Mouse (Mus musculus): ENCODE results near the gene 4930442H23Rik. TPM values are rescaled to one million over a fixed set of nuclear protein-coding genes. Genes with fewer than 3 reads are reported as not detected.

4930442H23Rik gene
- polyA plus RNA-seq, 1 experiment = not detected

- Histone ChIP-seq H3K4me1 (ENCODE audit: control insufficient read depth, insufficient read depth, low read length) (peaks cover 9% of the 10 kb centered on the region; the same call in 1 of the 2 replicates), H3K4me3 (ENCODE audit: insufficient read depth, low read length) (no peak overlapping the region), H3K27ac (ENCODE audit: insufficient read depth, low read depth, low read length) (no peak overlapping the region)
- no peak for TF ChIP-seq POLR2A (IDR thresholded peaks at IDR 0.05; ENCODE audit: borderline replicate concordance, low read depth, low read length)
- no peak for TF ChIP-seq CTCF (IDR thresholded peaks at IDR 0.05; ENCODE audit: low read depth, low read length)
These were observed 32.4 kb downstream of the 4930442H23Rik start for GRCm38 (mm10) chr10:81151261-81151660.

- TF ChIP-seq CTCF (IDR thresholded peaks at IDR 0.05; ENCODE audit: low read depth, low read length) (no peak), POLR2A (IDR thresholded peaks at IDR 0.05; ENCODE audit: borderline replicate concordance, low read depth, low read length) (no peak)
These were observed 37.4 kb downstream of the 4930442H23Rik start for GRCm38 (mm10) chr10:81146296-81146695.

GRCm38 (mm10) chr10:81145778-81146177 lies 37.9 kb downstream of the 4930442H23Rik start:
- Histone ChIP-seq H3K4me1 (ENCODE audit: control insufficient read depth, insufficient read depth, low read length) (peaks cover 33% of the 10 kb centered on the region), H3K4me3 (ENCODE audit: insufficient read depth, low read length) (no peak overlapping the region), H3K27ac (ENCODE audit: insufficient read depth, low read depth, low read length) (no peak overlapping the region)
- TF ChIP-seq CTCF (IDR thresholded peaks at IDR 0.05; ENCODE audit: low read depth, low read length) (no peak), POLR2A (IDR thresholded peaks at IDR 0.05; ENCODE audit: borderline replicate concordance, low read depth, low read length) (no peak)

More at GRCm38 (mm10) chr10:81146296-81146695, 37.4 kb downstream of the 4930442H23Rik start:
- H3K4me1 ChIP-seq (ENCODE audit: control insufficient read depth, insufficient read depth, low read length) = peaks cover 31% of the 10 kb centered on the region
- H3K27ac ChIP-seq (ENCODE audit: insufficient read depth, low read depth, low read length) = no peak overlapping the region
- no peak overlapping the region for H3K4me3 ChIP-seq (ENCODE audit: insufficient read depth, low read length)

- Histone ChIP-seq H3K27ac (ENCODE audit: insufficient read depth, low read depth, low read length) (no peak overlapping the region), H3K4me1 (ENCODE audit: control insufficient read depth, insufficient read depth, low read length) (peaks cover 37% of the 10 kb centered on the region), H3K4me3 (ENCODE audit: insufficient read depth, low read length) (no peak overlapping the region)
- TF ChIP-seq CTCF (IDR thresholded peaks at IDR 0.05; ENCODE audit: low read depth, low read length) (no peak), POLR2A (IDR thresholded peaks at IDR 0.05; ENCODE audit: borderline replicate concordance, low read depth, low read length) (no peak)
These were observed 38.3 kb downstream of the 4930442H23Rik start for GRCm38 (mm10) chr10:81145307-81145706.

GRCm38 (mm10) chr10:81144667-81145066 lies 39.0 kb downstream of the 4930442H23Rik start:
- H3K4me3 ChIP-seq (ENCODE audit: insufficient read depth, low read length) = no peak overlapping the region
- TF ChIP-seq POLR2A (IDR thresholded peaks at IDR 0.05; ENCODE audit: borderline replicate concordance, low read depth, low read length) (no peak), CTCF (IDR thresholded peaks at IDR 0.05; ENCODE audit: low read depth, low read length) (no peak)
- H3K27ac ChIP-seq (ENCODE audit: insufficient read depth, low read depth, low read length) = no peak overlapping the region
- peaks cover 43% of the 10 kb centered on the region for H3K4me1 ChIP-seq (ENCODE audit: control insufficient read depth, insufficient read depth, low read length)

- no peak overlapping the region for H3K4me3 ChIP-seq (ENCODE audit: insufficient read depth, low read length)
- TF ChIP-seq POLR2A (IDR thresholded peaks at IDR 0.05; ENCODE audit: borderline replicate concordance, low read depth, low read length) (no peak), CTCF (IDR thresholded peaks at IDR 0.05; ENCODE audit: low read depth, low read length) (no peak)
- peaks cover 50% of the 10 kb centered on the region for H3K4me1 ChIP-seq (ENCODE audit: control insufficient read depth, insufficient read depth, low read length)
These were observed 39.7 kb downstream of the 4930442H23Rik start for GRCm38 (mm10) chr10:81143845-81144437.

GRCm38 (mm10) chr10:81143157-81143633 lies 40.5 kb downstream of the 4930442H23Rik start:
- H3K27ac ChIP-seq (ENCODE audit: insufficient read depth, low read depth, low read length) = peak overlapping the region; percentile 25
- TF ChIP-seq POLR2A (IDR thresholded peaks at IDR 0.05; ENCODE audit: borderline replicate concordance, low read depth, low read length) (no peak), CTCF (IDR thresholded peaks at IDR 0.05; ENCODE audit: low read depth, low read length) (no peak)
- H3K4me1 ChIP-seq (ENCODE audit: control insufficient read depth, insufficient read depth, low read length) = peaks cover 50% of the 10 kb centered on the region
- no peak overlapping the region for H3K4me3 ChIP-seq (ENCODE audit: insufficient read depth, low read length)

More at GRCm38 (mm10) chr10:81143845-81144437, 39.7 kb downstream of the 4930442H23Rik start:
- no peak overlapping the region for H3K27ac ChIP-seq (ENCODE audit: insufficient read depth, low read depth, low read length)

- H3K4me1 ChIP-seq (ENCODE audit: control insufficient read depth, insufficient read depth, low read length) = peaks cover 50% of the 10 kb centered on the region
- 0 out of 2 replicates have a peak overlapping the region, but pooled peaks have one; percentile 9 for H3K4me3 ChIP-seq (ENCODE audit: insufficient read depth, low read length)
- TF ChIP-seq POLR2A (IDR thresholded peaks at IDR 0.05; ENCODE audit: borderline replicate concordance, low read depth, low read length) = no peak
- TF ChIP-seq CTCF (IDR thresholded peaks at IDR 0.05; ENCODE audit: low read depth, low read length) = no peak
- H3K27ac ChIP-seq (ENCODE audit: insufficient read depth, low read depth, low read length) = peak overlapping the region; percentile 25
These were observed 41.1 kb downstream of the 4930442H23Rik start for GRCm38 (mm10) chr10:81142551-81142981.

GRCm38 (mm10) chr10:81141455-81142210 lies 42.0 kb downstream of the 4930442H23Rik start:
- TF ChIP-seq CTCF (IDR thresholded peaks at IDR 0.05; ENCODE audit: low read depth, low read length) = no peak
- no peak for TF ChIP-seq POLR2A (IDR thresholded peaks at IDR 0.05; ENCODE audit: borderline replicate concordance, low read depth, low read length)
- no peak overlapping the region for H3K27ac ChIP-seq (ENCODE audit: insufficient read depth, low read depth, low read length)
- 0 out of 2 replicates have a peak overlapping the region, but pooled peaks have one; percentile 13 for H3K4me3 ChIP-seq (ENCODE audit: insufficient read depth, low read length)
- peaks cover 47% of the 10 kb centered on the region for H3K4me1 ChIP-seq (ENCODE audit: control insufficient read depth, insufficient read depth, low read length)

Data from bone marrow macrophage, adult 2 months (primary cell).